Mouse (Mus musculus) bone marrow, adult 2 months (tissue): ENCODE results near the gene Casz1. TPM values are rescaled to one million over a fixed set of nuclear protein-coding genes. Genes with fewer than 3 reads are reported as not detected.

Source experiments
- H3K27ac ChIP-seq: fragments of 200-500 bp; 2 replicates; pipeline ENCODE4 v1.5.1; 2012; ENCODE audit warnings: low read depth, mild to moderate bottlenecking, control low read depth, inconsistent platforms, low read length; ENCODE audit not compliant: control insufficient read depth, poor library complexity, insufficient read depth
- H3K4me1 ChIP-seq: fragments of 200-500 bp; 2 replicates; pipeline ENCODE4 v1.6.1; 2011; ENCODE audit warnings: low read length; ENCODE audit not compliant: control insufficient read depth, insufficient read depth
- H3K4me3 ChIP-seq: fragments of 200-500 bp; replicated peaks from 2 replicates; pipeline ENCODE3; 2011; ENCODE audit warnings: mild to moderate bottlenecking, low read depth, low read length, control low read depth; ENCODE audit not compliant: control insufficient read depth
- CTCF ChIP-seq: fragments of 200-500 bp; IDR thresholded peaks from 2 replicates; pipeline ENCODE4 v1.5.1; 2011; ENCODE audit warnings: low read length, control low read depth; ENCODE audit not compliant: control insufficient read depth, insufficient read depth
- POLR2A ChIP-seq: fragments of 200-500 bp; IDR thresholded peaks from 2 replicates; pipeline ENCODE4 v1.6.1; 2011; ENCODE audit warnings: low read depth, mild to moderate bottlenecking, control low read depth, low read length, borderline replicate concordance; ENCODE audit not compliant: control insufficient read depth
- WGBS: fragments of 180-500 bp; shearing (Covaris S2); methylation state at CpG from one replicate; pipeline ENCODE4 v1.1.7; 2018; 5-methylcytosine and 5-hydroxymethylcytosine counted together
- polyA plus RNA-seq: library from polyadenylated mRNA; stranded (reverse); fragments of >200 nt; gene quantifications from 2 replicates; pipeline ENCODE4 v1.2.4, GENCODE M21; 2011; ENCODE audit warnings: low replicate concordance; ENCODE audit not compliant: missing spikeins, insufficient read depth, insufficient read length

Casz1 gene
- polyA plus RNA-seq, 1 experiment = 2.7 TPM

DNA sequence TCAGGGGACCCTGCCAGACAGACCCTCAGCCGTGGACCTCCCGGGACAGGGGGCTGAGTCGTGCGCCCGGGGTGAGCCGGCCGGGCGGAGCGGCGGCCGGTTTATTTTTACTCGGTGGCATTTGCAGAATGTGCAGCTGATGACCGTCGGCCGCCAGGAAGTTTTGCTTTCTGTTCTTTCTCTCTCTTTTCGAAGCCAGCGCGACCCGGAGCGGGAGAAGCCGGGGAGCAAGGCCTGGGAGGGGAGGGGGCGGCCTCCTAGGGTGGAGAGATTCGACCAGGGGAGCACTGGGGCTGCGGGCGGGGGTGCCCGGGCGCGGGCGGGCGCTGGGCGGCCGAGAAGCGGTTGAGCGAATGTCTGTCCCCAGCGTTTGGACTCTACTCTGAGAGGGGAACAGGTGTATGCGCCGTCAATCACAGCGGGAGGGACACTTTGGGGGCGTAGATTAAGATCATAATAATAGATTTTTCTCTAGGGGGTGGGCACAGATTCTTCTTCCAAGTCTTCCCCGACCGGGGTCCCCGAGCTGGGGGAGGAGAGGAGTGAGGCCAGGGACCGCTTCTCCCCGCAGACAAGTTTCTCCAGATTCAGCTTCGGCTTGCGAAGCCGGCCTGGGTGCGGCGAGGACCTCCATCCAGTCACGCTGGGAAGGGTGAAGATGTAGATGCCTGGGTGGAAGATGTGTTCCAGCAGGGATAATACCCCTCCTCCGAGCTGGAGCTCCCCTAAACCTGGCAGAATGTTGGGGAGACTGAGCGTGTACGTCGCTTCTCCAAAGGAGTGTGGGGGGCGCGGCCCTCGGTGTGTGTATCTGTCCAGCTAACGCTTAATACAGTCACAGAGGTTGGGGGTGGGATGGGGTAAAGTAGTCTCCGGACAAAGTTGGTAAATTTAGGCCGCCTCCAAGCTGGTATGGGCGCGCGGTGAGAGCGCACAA lies 1.9 kb downstream of the Casz1 start:
- TF ChIP-seq POLR2A = no peak
- no peak for TF ChIP-seq CTCF
- no peak overlapping the region for H3K4me3 ChIP-seq
- 1% methylated on average over 64 of the region's 64 CpGs for WGBS

DNA sequence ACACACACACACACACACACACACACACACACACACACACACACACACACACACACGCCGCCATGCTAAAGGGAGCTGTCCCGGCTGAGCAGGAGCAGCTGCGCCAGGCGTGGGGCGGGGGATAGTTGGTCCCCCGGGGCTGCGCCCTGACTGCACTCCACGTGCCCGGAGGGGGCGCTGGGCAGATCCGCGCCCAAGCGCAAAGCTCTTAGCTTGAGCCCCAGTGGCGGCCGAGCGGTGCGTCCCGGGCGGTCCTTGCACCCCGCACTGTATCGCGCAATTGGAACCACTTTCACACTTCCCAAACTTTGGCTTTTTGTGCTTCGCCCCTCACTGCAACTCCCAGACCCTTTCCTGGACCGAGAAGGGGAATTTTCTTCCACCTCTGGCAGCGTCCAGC lies 2.6 kb downstream of the Casz1 start:
- no peaks in the 10 kb centered on the region for H3K4me1 ChIP-seq
- 2% methylated on average over 24 of the region's 26 CpGs for WGBS
- H3K4me3 ChIP-seq = no peak overlapping the region
- TF ChIP-seq POLR2A = no peak
- TF ChIP-seq CTCF = no peak
- no peak overlapping the region for H3K27ac ChIP-seq

More for the DNA sequence above, 1.9 kb downstream of the Casz1 start:
- Histone ChIP-seq H3K27ac (no peak overlapping the region), H3K4me1 (no peaks in the 10 kb centered on the region)

DNA sequence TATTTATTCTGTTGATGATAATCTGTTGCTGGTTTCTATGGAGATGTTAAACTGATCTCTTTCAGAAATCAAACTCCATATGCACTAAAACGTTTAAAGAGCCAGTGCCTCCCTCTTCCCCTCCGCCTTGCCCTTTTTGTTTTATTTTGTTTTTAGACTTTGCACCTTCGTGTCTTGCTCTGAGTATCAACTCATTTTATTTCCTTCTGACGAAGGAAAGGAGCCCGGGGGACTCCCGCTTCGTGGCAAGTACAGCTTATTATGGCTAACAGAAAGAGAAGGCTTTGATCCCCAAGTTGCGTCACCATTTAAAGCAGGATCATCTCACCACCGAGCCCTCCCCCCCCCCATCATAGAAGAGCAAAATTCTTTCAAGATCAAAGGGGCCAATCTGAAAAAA lies 3.2 kb downstream of the Casz1 start:
- Histone ChIP-seq H3K4me3 (no peak overlapping the region), H3K27ac (no peak overlapping the region), H3K4me1 (no peaks in the 10 kb centered on the region)
- 7% methylated on average over 9 of the region's 9 CpGs for WGBS
- no peak for TF ChIP-seq CTCF
- no peak for TF ChIP-seq POLR2A

DNA sequence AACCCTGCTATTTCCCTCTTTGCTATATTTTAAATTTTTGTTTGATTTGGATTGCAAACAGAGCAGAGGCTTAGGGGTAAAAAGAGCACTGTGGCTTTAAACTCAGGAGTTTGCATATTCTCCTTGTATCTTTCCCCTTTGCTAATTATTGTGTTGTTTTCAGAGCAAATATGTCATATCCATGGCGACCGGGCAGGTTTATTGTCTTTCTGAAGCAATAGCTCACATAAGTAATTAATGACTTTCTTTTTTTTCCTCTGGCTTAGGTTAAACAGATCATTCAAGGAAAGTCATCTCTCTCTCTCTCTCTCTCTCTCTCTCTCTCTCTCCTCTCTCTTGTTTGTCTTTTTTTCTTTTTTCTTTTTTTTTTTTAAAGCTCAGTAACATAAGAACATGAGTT lies 4.6 kb downstream of the Casz1 start:
- Histone ChIP-seq H3K27ac (no peak overlapping the region), H3K4me1 (no peaks in the 10 kb centered on the region), H3K4me3 (no peak overlapping the region)
- TF ChIP-seq CTCF (no peak), POLR2A (no peak)
- WGBS = 43% methylated on average over 2 of the region's 2 CpGs

- 80% methylated on average over 9 of the region's 9 CpGs for WGBS
- TF ChIP-seq CTCF (no peak), POLR2A (no peak)
- Histone ChIP-seq H3K4me1 (no peaks in the 10 kb centered on the region), H3K27ac (no peak overlapping the region), H3K4me3 (no peak overlapping the region)
Observed at GRCm38 (mm10) chr4:148810706-148811105, 6.5 kb downstream of the Casz1 start.

GRCm38 (mm10) chr4:148811940-148812339 lies 7.7 kb downstream of the Casz1 start:
- Histone ChIP-seq H3K27ac (no peak overlapping the region; the same call in 1 of the 2 replicates), H3K4me3 (no peak overlapping the region), H3K4me1 (no peaks in the 10 kb centered on the region)
- 53% methylated on average over 10 of the region's 10 CpGs for WGBS
- no peak for TF ChIP-seq CTCF
- TF ChIP-seq POLR2A = no peak

DNA sequence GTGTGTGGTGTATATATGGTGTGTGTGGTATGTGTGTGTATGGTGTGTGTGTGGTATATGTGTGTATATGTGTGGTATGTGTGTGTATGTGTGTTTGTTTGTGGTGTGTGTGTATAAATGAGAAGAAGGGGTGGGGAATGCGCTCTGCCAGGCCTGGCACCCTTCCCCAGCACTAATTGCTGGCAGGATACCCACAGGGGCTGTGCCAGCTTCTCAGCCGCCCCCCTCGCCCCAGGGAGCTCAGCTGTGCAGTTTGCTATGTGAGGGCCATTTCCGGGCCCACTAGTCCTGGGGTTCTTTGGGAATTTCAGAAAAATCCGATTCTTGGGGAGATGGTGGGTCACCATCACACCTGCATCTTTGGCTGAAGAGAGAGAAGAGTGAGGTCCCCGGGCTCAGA lies 9.0 kb downstream of the Casz1 start:
- 84% methylated on average over 6 of the region's 6 CpGs for WGBS
- Histone ChIP-seq H3K27ac (no peak overlapping the region), H3K4me1 (no peaks in the 10 kb centered on the region), H3K4me3 (no peak overlapping the region)
- TF ChIP-seq POLR2A = no peak
- no peak for TF ChIP-seq CTCF

- 43% methylated on average over 14 of the region's 14 CpGs for WGBS
- no peak overlapping the region for H3K4me3 ChIP-seq
- TF ChIP-seq CTCF (no peak), POLR2A (no peak)
- no peak overlapping the region for H3K27ac ChIP-seq
- no peaks in the 10 kb centered on the region for H3K4me1 ChIP-seq
Observed at GRCm38 (mm10) chr4:148816556-148816955, 12.3 kb downstream of the Casz1 start.
